Mouse (Mus musculus): ENCODE measurements around the gene Fitm2. TPM values are rescaled to one million over a fixed set of nuclear protein-coding genes. Genes with fewer than 3 reads are reported as not detected.
A peak's percentile ranks its signal among the peaks of the same experiment; 100 is the strongest.

The Fitm2 gene
- 1 to 10 TPM; 1.8 to 1.9 TPM for polyA plus RNA-seq (2017; shearing (Covaris generic))

DNA sequence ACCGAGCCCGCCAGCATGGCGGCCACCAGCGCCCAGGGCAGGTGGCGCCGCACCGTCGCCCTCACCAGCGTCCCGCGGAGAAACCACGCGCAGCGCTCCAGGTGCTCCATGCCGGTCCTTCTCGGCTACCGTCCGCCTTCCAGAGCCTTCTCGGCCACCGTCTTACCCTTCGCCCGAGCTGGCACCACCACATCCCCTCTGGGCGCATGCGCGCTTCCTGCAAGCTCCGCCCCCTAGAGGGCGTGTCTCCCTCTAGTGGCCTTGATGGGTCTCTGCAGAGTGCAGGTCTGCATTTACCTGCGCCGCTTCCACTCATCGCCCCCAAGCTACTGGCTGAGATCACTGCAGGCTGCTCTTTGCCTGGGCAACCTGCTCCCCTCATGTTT, at the start of gene Fitm2:
Gene Fitm2, minus strand, starts transcription at position 164 of the 386 bp plus-strand sequence.
- ATAC-seq: peak; percentile 97

DNA sequence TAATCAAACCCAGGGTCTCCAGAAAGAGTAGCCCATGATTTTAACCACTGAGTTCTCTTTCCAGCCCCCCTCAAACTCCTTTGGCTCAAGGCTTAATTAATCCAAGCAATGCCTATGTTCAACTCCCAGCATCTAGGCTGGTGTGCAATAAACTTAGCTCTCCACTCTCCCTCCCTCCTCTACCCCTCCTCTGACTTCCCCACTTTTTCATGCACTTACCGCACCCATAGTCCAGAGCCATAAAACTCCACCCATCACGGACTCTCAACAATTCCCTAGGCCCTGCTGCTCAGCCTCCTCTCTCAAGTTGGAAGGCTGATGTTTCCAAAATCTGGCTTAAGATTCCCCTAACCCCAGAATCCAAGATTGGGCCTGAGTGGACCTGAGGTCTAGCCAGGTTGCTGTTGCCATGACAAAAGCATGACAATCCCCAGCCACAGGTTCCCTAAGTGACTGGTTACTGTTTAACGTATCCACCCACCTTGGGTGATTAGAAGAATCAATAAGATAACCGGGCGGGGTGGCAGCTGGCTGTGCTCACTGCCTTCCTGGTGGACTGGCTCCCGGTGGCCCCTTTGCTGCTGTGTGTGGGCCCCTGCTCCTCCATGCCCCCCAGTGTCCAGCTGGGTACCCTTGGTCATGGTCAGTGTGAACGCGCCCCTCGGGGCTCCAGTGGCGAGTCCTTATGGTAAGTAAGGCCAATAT, 34.0 kb upstream of the Fitm2 start, which contains the start of gene Hnf4a:
Gene Hnf4a, plus strand, starts transcription at position 509 of the 705 bp plus-strand sequence.
- no peak for ATAC-seq

DNA sequence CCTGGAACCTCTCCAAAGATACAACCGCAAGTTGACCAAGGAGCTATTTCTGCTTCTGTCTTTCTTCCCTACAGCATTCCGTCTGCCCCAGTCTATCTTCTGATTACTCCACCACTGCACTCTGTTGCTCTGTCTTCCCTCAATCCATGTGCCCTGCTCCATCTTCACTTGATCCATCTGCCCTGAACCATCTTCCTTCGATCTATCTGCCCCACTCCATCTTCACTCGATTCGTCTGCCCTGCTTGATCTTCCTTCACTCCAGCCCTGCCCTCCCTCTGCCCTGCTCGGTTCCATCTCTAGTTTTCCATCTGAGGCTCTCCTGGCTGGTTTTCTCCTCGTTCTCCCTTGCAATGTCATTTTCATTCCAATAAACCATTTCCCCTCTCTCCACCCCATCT, 30.8 kb upstream of the Fitm2 start:
- no peak for ATAC-seq

DNA sequence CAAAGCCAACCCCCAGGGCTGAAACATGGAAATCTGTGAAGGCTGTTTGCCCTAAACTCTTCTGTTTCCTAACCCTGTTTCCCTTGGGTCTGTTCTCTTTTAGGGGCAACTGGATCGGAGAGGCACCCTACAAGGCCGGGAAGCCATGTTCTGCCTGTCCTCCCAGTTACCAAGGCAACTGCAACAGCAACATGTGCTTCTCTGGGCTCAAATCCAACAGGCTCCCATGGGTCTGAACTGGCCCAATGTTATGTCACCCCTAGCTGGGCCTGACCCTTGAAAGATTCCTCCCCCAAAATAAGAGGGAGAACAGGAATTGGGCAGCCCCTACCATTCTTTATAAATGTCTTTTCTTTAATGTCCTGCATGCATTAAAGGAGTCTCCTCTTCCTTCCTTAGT, 29.8 kb upstream of the Fitm2 start:
- no peak for ATAC-seq

DNA sequence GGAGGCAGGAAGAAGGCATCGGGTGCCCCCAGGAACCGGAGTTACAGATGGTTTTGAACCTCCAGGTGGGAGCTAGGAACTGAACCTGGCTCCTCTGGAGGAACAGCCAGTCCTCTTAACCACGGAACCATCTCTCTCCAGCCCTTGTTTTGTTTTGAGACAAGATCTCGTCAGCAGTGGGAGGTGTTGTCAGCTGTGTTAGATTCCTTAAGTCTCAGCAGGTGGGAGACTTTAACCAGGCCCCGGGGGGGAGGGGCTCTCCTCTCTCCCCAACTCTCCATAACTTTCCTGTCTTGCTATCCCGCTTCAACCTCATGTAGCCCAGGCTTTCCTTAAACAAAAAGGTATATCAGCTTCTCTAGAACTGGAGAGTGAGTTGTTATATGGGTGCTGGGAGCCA, 22.0 kb upstream of the Fitm2 start:
- no peak for ATAC-seq

DNA sequence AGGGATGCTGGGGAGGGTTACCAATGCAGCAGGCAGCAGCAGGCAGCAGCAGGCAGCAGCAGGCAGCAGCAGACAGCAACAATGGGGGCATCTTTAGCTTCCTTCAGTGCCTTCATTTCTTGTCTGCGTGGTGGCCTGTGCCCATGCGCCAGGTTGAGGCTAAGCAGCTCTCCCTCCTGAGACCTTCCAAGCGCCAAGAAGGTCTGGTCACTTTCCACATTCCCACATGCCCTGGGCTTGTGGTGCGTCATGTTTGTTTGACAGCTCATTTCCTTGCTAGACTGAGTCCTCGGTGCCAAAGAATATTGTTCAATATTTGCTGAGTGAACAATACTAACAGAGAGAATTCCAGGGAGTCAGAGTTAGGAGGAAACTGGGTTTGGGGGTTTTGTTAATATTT, 21.5 kb upstream of the Fitm2 start:
- no peak for ATAC-seq

DNA sequence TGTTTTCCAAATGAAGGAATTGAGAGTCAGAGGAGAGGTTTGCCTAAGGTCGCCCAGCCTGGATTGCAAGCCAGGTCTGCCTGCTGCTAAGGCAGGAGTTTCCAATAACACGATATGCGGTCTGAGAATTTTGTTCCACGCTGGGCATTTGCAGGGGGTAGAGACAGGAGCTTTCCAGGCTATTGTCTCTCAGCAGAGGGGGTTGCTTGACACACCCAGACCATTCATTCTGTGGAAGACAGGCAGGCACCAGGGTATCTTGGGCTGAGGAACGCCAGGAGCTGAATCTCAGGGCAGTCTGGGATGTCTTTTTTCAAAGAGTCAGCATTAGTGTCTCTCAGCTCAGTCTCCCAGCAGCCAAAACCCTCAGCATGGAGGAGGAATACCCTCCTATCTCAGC, 20.6 kb upstream of the Fitm2 start:
- ATAC-seq: no peak

DNA sequence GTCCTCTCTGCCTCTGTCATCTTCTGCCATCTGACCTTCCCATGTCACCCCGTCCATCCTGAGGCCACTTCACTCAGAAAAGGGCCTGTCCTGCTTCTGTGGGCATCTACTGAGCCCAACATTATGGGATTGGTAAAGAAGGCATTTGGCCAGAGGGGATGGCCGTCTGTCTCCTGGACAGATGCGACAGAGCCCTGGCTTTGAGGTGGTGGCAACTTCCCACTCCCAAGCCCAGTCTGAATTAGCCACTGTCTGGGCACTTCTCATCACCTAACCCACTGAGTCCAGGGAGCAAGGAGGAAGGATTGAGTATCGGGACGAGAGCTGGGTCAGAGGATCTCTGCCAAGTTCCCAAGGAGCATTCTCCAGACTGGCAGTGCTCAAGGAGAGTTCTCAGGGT, 19.6 kb upstream of the Fitm2 start, which contains the start of gene R3hdml:
Gene R3hdml, plus strand, starts transcription at position 301 of the 400 bp plus-strand sequence.
- ATAC-seq: no peak

DNA sequence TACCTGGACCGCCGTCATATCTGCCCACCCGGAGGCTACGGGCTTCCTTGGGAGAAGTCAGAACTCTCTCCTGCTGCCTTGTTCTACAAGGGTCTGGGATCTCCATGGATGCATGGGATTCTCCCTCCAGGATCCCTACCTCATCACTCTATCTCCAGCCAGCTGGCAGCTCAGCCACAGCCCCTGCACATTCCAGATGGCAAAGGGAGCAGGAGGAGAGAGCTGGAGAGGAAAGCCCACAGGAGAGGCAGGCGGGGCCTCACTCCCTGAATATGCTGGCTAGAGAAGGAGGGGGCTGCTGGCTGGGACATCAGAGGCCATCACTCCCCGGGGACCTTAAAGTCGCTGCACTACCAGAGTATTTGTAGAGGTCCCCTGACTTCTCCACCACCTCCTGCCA, 18.9 kb upstream of the Fitm2 start:
- no peak for ATAC-seq

DNA sequence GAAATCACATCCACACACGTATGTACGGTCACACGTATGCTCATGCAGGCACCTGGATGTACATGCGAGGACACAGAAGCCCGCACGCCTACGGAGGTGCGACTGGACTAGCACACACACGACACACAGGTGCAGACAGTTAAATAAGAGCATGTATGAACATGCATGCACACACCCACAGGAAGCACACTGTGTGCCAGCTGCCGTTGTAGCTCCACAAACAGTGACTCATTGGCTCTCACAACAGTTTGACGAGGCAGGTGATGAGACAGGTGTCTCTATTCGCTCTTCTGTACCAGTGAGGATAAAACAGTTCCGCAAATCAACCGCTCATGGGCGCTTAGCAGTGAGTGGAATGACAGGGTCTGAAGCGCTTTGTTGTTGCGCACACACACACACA, 18.2 kb upstream of the Fitm2 start:
- ATAC-seq: no peak

DNA sequence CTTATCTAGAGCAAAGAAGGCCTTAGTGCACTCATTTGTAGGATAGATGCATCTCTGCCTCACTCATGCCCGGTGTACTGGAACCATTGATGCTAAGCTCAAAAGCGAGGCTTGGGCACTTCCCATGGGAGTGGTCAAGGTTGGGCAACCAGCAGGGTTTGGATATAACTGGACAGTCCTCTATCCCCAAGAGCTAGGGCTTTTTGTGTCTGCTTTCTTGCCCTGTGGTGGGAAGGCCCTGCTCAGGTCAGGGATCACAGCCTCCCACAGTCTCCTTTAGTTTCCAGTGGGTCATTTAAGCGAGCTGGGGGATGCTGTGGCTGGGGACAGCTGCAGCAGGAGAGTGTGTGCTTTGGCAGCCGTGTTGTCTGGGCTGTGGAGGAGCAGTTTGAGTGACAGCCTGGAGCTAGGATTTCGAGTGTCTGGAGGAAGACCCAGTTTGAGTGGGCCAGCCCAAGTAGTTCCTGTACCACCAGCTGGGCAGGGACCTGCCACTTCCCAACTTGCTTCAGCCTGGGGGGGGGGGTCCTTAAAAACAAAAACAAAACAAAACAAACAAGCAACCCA, 17.4 kb upstream of the Fitm2 start:
- ATAC-seq: no peak

DNA sequence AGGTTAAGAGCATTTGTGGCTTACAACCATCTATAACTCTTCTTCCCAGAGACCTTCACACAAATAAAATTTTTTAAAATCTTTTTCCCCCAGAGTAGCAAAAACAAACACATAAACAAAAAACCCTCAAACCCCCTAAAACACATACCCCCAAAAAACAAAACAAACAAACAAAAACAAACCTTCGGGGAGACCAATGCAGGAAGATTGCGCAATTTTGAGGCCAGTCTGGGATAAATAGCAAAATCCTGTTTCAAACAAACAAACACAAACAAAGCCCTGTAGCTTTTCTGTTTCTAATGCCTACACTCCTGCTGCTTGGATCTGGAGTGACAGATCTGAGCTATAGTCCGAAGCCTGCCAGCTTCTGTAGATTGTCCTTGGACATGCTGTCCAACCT, 14.9 kb upstream of the Fitm2 start:
- no peak for ATAC-seq

DNA sequence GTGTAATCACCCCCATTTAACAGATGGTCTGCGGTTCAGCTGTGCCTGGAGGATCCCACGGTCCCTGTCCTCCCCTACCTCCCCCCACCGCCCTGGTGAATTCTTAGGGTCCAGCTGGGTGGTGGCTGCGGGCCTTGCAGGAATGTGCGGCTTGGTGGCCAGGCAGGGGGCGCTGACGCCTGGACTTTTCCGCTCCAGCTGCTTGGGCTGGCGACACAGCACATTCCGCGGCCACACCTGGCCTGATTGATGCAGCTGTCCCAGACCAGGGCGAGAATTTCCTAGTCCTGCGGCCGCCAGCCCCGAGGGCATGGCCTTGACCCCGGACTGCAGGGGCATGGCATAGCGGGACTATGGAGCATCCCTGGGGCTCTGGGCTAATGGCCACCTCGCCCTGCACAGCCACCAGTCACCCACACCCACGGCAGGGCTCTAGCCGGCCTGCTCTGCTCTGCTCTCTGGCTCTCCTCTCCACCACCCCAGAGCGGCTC, 9.2 kb upstream of the Fitm2 start:
- ATAC-seq: no peak

DNA sequence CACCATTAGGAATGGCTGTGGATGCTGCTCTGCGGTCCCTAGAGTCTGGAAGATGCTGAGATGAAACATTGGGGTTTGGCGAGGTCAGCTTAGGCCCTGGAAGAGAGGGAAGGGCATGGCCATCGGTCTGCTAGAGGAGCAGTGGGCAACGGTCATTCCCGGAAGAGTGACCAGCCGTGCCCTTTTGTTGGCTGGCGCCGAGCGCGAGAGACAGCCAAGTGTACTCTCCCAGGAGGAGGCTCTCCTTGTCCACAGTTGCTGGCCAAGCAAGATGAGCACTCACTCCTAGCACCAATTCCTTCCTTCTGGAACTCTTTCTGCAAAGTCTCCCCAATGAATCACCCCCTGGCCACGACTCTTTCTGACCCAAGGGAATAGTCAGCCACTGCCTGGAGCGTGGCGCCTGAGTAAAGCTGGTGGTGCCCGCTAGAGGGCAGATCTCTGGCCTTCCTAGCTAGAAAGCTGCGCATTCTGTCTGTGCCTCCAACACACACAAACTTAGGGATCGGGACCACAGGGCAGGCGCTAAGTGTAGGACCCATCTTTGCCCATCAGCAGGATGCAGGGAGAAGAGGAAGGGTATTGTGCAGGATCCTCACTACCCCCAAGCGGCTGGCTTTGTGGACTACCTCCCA, 7.9 kb upstream of the Fitm2 start:
- ATAC-seq: no peak

DNA sequence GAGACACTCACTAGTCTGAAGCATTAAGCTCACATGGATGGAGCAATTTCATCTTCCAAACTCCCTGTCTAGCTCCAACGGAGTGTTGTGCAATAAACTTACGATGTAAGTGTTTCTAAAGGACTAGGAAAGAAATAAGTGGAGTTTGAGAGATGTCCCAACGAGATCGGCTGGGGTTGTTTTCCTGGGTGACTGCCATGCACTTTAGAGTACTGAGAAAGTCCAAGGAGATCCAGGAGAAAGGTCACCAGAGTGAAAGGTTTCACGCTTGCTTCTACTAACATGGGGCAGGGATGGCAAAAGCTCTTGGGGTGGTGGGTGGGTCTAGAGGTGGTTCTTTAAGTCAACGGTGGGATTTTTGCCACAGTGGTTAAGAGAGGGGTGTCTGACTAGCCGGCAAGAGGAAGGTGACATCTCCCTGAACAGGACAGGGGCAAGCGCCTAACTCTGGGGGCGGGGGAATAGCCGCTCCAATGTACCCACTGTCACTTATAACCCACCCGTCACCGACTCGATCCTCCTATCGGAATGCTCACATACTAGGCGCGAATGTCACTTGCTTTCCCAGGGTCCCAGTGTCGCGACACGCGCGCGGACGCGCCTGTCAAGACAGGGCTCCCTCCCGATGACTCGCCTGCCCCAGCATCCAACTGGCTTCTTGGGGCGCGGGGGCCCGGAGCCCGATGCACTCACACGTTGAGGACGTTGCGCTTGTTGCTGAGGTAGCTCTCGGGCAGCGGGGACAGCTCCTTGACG, 541 bp downstream of the Fitm2 start:
- ATAC-seq: no peak

DNA sequence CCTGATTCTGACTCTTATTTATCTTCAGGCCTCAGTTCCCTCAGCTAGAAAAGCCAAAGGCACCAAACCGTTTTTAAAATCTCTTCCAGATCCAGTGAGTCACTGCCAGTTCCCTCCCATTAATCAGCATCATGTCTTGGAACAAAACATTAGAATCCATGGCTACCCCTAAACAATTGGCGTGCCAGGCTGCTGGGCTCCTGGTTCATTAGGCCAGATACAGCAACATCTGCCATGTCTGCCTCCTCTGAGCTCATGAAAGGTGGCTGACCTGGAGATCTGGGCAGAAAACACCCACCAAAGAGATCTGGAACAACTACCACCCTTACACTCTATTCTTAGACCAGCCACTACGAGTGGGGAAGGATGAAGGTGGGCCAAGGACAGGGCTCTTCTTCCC, 1.3 kb downstream of the Fitm2 start:
- ATAC-seq: no peak

DNA sequence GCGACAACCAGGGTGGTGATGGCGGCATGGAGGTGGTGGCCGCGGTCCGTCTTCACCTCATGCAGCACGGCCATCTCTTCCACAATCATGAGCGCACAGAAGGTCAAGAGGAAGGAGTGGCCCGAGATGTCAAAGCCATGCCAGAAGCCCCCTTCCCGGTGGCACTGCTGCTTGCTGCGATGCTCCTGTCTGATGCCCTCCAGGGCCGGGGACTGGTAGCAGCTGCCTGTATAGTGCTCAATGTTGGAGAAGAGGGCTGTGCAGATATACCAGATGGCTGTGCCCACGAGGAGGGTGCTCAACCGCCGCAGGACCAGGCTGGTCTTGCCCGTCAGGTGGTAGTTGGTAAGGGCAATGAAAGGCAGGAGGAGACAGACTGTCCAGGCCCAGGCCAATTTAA, 2.7 kb downstream of the Fitm2 start:
- no peak for ATAC-seq

DNA sequence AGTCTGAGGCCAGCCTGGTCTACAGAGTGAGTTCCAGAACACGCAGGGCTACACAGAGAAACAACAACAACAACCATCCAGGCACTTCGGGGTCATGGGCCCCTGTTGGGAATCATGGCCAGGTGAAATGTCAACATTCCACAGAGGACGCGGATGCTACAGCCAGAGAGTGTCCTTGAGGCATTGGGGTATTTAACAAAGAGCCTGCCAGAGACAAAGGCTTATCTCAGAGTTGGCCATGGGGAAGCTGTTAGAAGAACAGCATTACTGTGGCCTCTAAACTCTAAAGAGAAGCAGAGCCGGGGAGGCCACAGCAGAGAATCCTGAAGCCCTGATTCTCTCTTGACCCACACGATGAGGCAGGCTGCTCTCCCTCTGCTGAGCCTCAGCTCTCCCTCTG, 3.6 kb downstream of the Fitm2 start:
- ATAC-seq: no peak

DNA sequence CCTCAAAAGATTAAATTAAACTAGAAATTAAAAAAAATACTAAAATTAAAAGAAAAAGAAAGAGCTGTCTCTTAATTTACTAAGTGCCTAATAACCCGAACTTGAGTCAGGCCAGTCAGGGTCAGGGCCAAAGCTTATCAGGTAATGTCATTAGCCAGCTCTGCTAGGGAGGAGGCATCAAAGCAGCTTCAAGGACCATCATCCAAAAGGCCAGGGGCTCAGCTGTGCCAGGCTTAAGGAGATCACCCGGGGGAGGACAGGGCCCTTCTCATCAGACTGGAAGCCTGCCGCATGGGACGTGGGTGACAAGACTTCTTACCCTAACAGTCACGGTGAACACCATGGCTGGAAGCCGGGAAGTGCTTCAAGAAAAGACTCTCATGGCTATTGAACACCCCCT, 4.8 kb downstream of the Fitm2 start:
- ATAC-seq: no peak

DNA sequence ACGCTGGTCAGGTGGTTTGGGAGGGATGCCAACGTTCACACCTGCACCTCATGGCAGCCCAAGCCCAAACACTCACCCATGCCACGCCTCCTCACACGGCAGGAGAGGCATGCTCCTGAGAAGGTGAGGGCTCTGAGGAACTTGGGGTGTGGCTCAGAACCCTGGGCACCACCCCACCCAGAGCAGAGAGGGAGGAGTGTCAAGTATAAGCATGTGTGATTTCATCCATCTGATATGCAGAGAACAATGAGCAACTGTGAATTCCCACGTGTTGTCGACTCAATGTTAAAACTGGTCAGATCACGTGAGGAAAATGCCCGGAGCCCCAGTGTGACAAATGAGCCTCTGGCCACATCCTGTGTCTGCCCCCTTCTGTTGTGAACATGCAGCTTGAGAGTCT, 5.7 kb downstream of the Fitm2 start:
- no peak for ATAC-seq

DNA sequence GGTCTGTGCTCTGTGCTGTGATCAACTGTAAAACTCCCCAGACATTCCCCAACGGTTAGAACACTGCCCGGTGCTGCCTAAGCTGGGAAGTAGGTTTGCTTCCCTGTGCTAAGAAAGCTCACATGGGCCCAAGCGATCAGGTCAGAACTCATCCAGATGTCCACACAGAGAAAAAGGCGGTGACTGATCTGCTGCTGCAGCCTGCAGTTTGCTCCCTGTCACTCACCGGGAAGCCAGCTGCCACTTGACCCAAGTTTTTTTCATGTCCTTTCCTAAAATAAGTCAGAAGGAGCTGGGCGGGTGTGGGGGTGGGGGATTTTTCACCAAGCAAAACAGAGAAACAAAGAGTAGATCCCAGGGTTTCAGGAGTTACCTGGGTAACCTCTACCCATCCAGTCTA, 7.9 kb downstream of the Fitm2 start:
- no peak for ATAC-seq

DNA sequence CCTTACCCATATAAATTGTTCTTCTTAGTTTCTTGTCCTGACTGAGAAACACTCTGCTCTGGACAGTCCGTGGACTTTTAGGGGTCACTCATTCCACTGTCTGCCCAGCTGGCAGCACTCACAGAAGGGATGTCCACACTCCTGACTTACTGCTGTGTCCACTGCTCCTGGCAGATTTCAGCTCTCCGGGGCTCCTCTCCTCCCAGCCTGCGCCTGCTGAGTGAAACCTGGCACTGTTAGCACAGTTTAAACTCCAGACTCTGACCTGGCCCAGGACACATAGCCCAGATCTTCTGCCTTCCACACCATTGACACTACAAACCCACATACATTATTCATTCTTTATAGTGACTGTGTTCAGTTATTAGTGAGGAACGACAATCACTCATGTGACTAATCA, 8.4 kb downstream of the Fitm2 start:
- ATAC-seq: no peak

DNA sequence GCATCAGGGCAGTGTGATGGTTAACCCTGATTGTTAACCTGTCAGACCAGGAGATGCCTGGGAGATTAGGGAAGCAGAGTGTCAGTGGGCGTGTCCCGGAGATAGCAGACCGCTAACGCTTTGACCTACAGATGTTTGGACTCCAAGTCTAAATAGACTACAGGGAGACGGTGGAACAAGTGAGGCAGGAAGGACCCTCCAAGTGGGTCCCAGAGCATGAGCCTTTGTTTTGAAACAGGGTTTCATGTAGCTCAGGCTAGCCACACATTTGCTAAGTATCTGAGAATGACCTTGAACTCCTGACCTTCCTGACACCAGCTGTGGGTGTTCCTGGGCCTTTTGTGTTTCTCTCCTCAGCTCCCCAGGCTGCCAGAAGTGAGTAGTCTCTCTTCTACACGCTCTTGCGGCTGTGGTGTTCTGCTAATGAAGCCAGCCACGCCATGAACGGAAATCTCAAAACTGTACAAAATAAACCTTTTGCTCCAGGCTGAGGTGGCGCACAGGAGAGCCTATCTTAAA, 9.1 kb downstream of the Fitm2 start:
- ATAC-seq: no peak

Measured in CD4-positive, CD25-positive, alpha-beta regulatory T cell, adult 4 months (primary cell).